In the genomic region with DNA sequence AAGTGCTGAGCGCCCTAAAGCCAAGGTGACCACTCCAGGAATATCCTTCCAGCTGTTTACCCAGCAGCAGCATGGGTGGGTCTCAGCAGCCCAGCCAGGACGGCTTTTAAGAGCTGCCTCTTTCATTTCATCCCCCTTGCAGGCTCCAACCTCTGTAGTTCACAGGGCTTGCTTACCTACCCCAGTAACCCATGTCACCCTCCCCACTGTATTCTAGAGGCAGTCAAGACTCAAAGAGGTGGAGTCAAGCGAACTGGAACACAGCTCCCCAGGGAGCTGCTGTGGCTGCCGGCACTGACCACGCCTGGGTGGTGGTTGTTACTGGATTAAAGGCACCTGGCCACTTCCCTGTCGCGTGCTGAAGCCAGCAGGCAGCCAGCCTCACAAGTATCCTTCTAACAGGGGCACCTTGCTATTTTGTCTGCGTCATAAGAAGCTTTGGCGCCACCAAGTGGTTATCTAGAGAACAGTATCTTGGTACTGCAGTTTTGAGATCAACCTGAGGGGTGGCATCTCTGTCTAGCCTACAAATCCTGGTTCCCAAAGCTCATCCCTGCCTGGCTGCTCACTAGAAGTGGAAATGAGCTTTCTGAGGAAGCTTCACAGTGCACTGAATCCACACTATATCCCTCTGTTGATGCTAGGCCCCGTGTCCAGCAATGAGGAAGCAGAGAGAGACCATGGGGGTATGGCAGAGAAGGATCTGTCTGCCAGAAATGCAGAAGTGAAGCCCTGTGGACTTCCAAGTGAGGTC, we compare ENCODE assay signal across 8 mouse cellular contexts. TPM values are rescaled to one million over a fixed set of nuclear protein-coding genes. Genes with fewer than 3 reads are reported as not detected.
DNase-seq lines count a peak whose midpoint lies in the region; ATAC-seq and TF ChIP-seq lines count a peak whose summit lies in the region.

No protein-coding gene starts in this region.

- WGBS in liver, adult 2 months = 14% methylated on average over 10 of the region's 10 CpGs
- WGBS in liver, embryonic 11.5 days = 11% methylated on average over 10 of the region's 10 CpGs
- WGBS in limb, embryonic 10.5 days = 9% methylated on average over 10 of the region's 10 CpGs

- no peaks in the 10 kb centered on the region for H3K79me2 ChIP-seq in liver, adult 2 months (ENCODE audit: control insufficient read depth, insufficient read depth, low read length)

- no peaks in the 10 kb centered on the region for H3K4me1 ChIP-seq in liver, adult 2 months (ENCODE audit: control insufficient read depth, insufficient read depth, low read length)
- H3K4me1 ChIP-seq in liver, embryonic 11.5 days (replicated peaks; ENCODE audit: control insufficient read depth, insufficient read depth, low read length) = no peaks in the 10 kb centered on the region
- H3K4me1 ChIP-seq in limb, embryonic 10.5 days = peaks cover 5% of the 10 kb centered on the region; the same call in 1 of the 2 replicates

- peak; percentile 66 for DNase-seq in liver, adult 2 months (ENCODE audit: extremely low read depth, low read depth, low spot score)
- DNase-seq in liver, embryonic 11.5 days (ENCODE audit: low spot score) = no peak
- peak; percentile 89 for DNase-seq in embryo, embryonic 11 days
- DNase-seq in gastrocnemius, postnatal 4 days (ENCODE audit: low spot score in 2 of 2) = peak; percentile 54 to 74
- DNase-seq in kidney, adult 18-20 months = peak; percentile 85
- peak; percentile 58 for DNase-seq in limb, embryonic 10.5 days (ENCODE audit: low spot score)
- peak; percentile 61 to 84 for DNase-seq in spleen, postnatal 4 days (ENCODE audit: low spot score in 2 of 2)

- no peaks in the 10 kb centered on the region for H3K27me3 ChIP-seq in liver, adult 2 months (ENCODE audit: control insufficient read depth, insufficient read depth, low read length)
- H3K27me3 ChIP-seq in liver, embryonic 11.5 days (replicated peaks; ENCODE audit: control insufficient read depth, insufficient read depth, low read length) = 0 out of 2 replicates have a peak, but pooled peaks cover 3% of the 10 kb centered on the region
- 0 out of 2 replicates have a peak, but pooled peaks cover 16% of the 10 kb centered on the region for H3K27me3 ChIP-seq in limb, embryonic 10.5 days (ENCODE audit: low read depth, poor library complexity, severe bottlenecking)

- no peak overlapping the region for H3K27ac ChIP-seq in liver, adult 2 months (replicated peaks; ENCODE audit: insufficient read depth, low read depth, low read length)
- H3K27ac ChIP-seq in liver, embryonic 11.5 days (ENCODE audit: low read depth, low read length) = no peak overlapping the region
- H3K27ac ChIP-seq in limb, embryonic 10.5 days = no peak overlapping the region

- TF ChIP-seq POLR2A in liver, adult 2 months (IDR thresholded peaks at IDR 0.05; ENCODE audit: extremely low read depth, insufficient read depth, low read length) = no peak

- no peaks in the 10 kb centered on the region for H3K9me3 ChIP-seq in liver, embryonic 11.5 days (ENCODE audit: control insufficient read depth, low read length)
- H3K9me3 ChIP-seq in limb, embryonic 10.5 days (replicated peaks) = no peaks in the 10 kb centered on the region

- H3K4me2 ChIP-seq in liver, embryonic 11.5 days = no peak overlapping the region

- H3K36me3 ChIP-seq in liver, adult 2 months (ENCODE audit: control insufficient read depth, insufficient read depth, low read length) = no peaks in the 10 kb centered on the region
- H3K36me3 ChIP-seq in liver, embryonic 11.5 days (ENCODE audit: control insufficient read depth, insufficient read depth, low read length) = no peaks in the 10 kb centered on the region
- no peaks in the 10 kb centered on the region for H3K36me3 ChIP-seq in limb, embryonic 10.5 days

- peak; percentile 60; the same call in 1 of the 2 replicates for TF ChIP-seq CTCF in liver, adult 2 months (IDR thresholded peaks at IDR 0.05; ENCODE audit: low read depth, low read length)

- H3K4me3 ChIP-seq in liver, adult 2 months (ENCODE audit: insufficient read depth, low read depth, low read length) = no peak overlapping the region
- no peak overlapping the region for H3K4me3 ChIP-seq in liver, embryonic 11.5 days (ENCODE audit: low read depth, low read length)
- H3K4me3 ChIP-seq in limb, embryonic 10.5 days = no peak overlapping the region

- no peak overlapping the region for H3K9ac ChIP-seq in liver, adult 2 months (ENCODE audit: low read depth, low read length)
- no peak overlapping the region for H3K9ac ChIP-seq in liver, embryonic 11.5 days (ENCODE audit: low read depth, low read length)

- no peak for ATAC-seq in liver, embryonic 11.5 days (replicated peaks; ENCODE audit: low FRiP score)
- peak; percentile 69 for ATAC-seq in monocyte, adult 5-6 weeks (replicated peaks; ENCODE audit: insufficient number of reproducible peaks, low FRiP score, low TSS enrichment, poor library complexity, severe bottlenecking)

RNA-seq across cellular contexts. Expression of gene Txnrd3, which starts 11.8 kb away (rescaled TPM):
- total RNA-seq in liver, adult 2 months (2014; rRNA removed) = 5.6 and 6.4 TPM in 2 replicates
- 4.8 and 5.7 TPM in 2 replicates for polyA plus RNA-seq in liver, adult 2 months (2012; rRNA removed)
- polyA plus RNA-seq in liver, embryonic 11.5 days (2014; fragmentation: Nextera tagmentation; extraction: Ambion mirVana) = 10.0 and 11.2 TPM in 2 replicates
- total RNA-seq in gastrocnemius, postnatal 4 days (2021) = 1 to 10 TPM; 8.3 to 9.6 TPM
- polyA plus RNA-seq in limb, embryonic 10.5 days (2016; fragmentation: Nextera tagmentation; extraction: Ambion mirVana) = 9.5 and 11.0 TPM in 2 replicates
- 2.6 to 6.7 TPM (median 3.6 TPM) in 3 replicates for total RNA-seq in monocyte, adult 5-6 weeks (2017)

RNA-seq across cellular contexts. Expression of gene Chchd6, which starts 36.5 kb away (rescaled TPM):
- total RNA-seq in liver, adult 2 months (2014; rRNA removed) = 6.9 and 8.0 TPM in 2 replicates
- 5.0 and 9.4 TPM in 2 replicates for polyA plus RNA-seq in liver, adult 2 months (2012; rRNA removed)
- 40.9 and 43.2 TPM in 2 replicates for polyA plus RNA-seq in liver, embryonic 11.5 days (2014; fragmentation: Nextera tagmentation; extraction: Ambion mirVana)
- total RNA-seq in gastrocnemius, postnatal 4 days (2021) = 10 to 100 TPM in 1 of 2 experiments, 1 to 10 TPM in 1; 9.1 to 11.4 TPM
- polyA plus RNA-seq in limb, embryonic 10.5 days (2016; fragmentation: Nextera tagmentation; extraction: Ambion mirVana) = 66.0 and 68.8 TPM in 2 replicates
- 0.29 to 0.68 TPM in 2 of 3 replicates, not detected in the other for total RNA-seq in monocyte, adult 5-6 weeks (2017)
